Mouse (Mus musculus) stomach, embryonic 16.5 days (tissue): Measurements from ENCODE around the gene Magi2. TPM values are rescaled to one million over a fixed set of nuclear protein-coding genes. Genes with fewer than 3 reads are reported as not detected.

Source experiments
- ATAC-seq: fragments of 200-750 bp; cut with Nextera tagmentation; 2 replicates; pipeline ENCODE4 v1.8.0; 2017; ENCODE audit warnings: moderate number of reproducible peaks, moderate TSS enrichment; ENCODE audit not compliant: insufficient read depth, low FRiP score
- H3K27ac ChIP-seq: fragments of 300-500 bp; sonication (generic); 2 replicates; pipeline ENCODE4 v1.5.1; 2014; ENCODE audit warnings: low read length
- H3K27me3 ChIP-seq: fragments of 300-500 bp; sonication (generic); 2 replicates; pipeline ENCODE4 v1.6.1; 2014; ENCODE audit warnings: low read length, control low read depth, mixed read lengths; ENCODE audit not compliant: control insufficient read depth, insufficient read depth
- H3K36me3 ChIP-seq: fragments of 300-500 bp; sonication (generic); 2 replicates; pipeline ENCODE4 v1.6.1; 2014; ENCODE audit warnings: low read length; ENCODE audit not compliant: control insufficient read depth, insufficient read depth
- H3K4me1 ChIP-seq: fragments of 300-500 bp; sonication (generic); 2 replicates; pipeline ENCODE4 v1.6.1; 2014; ENCODE audit warnings: low read length, control low read depth, mixed read lengths; ENCODE audit not compliant: control insufficient read depth, insufficient read depth
- H3K4me2 ChIP-seq: fragments of 300-500 bp; sonication (generic); 2 replicates; pipeline ENCODE4 v1.6.1; 2014; ENCODE audit warnings: low read depth, low read length, mixed read lengths
- H3K4me3 ChIP-seq: fragments of 300-500 bp; sonication (generic); replicated peaks from 2 replicates; pipeline ENCODE4 v1.5.1; 2014; ENCODE audit warnings: mild to moderate bottlenecking, low read length
- H3K9ac ChIP-seq: fragments of 300-500 bp; sonication (generic); 2 replicates; pipeline ENCODE4 v1.6.1; 2014; ENCODE audit warnings: low read length
- H3K9me3 ChIP-seq: fragments of 300-500 bp; sonication (generic); replicated peaks from 2 replicates; pipeline ENCODE4 v1.6.1; 2016; ENCODE audit warnings: low read length, control low read depth; ENCODE audit not compliant: control insufficient read depth
- WGBS: fragments of 180-500 bp; shearing (Covaris S2); extraction: QIAGEN DNeasy Blood & Tissue Kit; methylation state at CpG from one replicate; pipeline ENCODE4 v1.1.7; 2014; 5-methylcytosine and 5-hydroxymethylcytosine counted together
- polyA plus RNA-seq: library from polyadenylated mRNA; unstranded; fragments of >200 nt; fragmentation: Nextera tagmentation; extraction: Ambion mirVana; gene quantifications from 2 replicates; pipeline ENCODE4 v1.2.1, GENCODE M21; 2015

Magi2 gene
- polyA plus RNA-seq, 1 experiment from 2014 or later = 7.2 TPM

DNA sequence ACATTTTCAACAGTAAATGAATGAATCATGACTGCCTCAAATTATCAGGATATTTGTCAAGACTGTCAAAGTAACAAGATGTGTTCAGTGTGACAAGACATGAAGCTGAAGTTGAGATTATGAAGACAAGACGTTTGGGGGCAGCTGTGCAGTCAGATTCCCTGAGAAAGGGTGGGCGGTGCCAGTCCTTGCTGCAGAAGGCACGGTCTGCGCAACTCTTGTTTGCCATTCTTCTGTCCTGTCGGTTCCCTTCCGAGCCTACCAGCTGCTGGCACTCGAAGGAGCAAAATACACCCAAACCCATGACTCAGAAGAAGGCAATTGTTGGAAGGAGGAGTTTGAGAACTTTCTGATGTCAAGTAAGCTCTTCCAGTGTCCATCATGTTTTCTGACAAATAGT is 852.1 kb downstream of the Magi2 start:
- no peaks in the 10 kb centered on the region for H3K27me3 ChIP-seq
- no peaks in the 10 kb centered on the region for H3K4me1 ChIP-seq
- no peaks in the 10 kb centered on the region for H3K36me3 ChIP-seq
- H3K27ac ChIP-seq = no peak overlapping the region
- 71% methylated on average over 7 of the region's 7 CpGs for WGBS
- no peak overlapping the region for H3K9ac ChIP-seq
- no peak overlapping the region for H3K4me3 ChIP-seq
- no peak overlapping the region for H3K4me2 ChIP-seq
- H3K9me3 ChIP-seq = no peaks in the 10 kb centered on the region
- no peak for ATAC-seq

DNA sequence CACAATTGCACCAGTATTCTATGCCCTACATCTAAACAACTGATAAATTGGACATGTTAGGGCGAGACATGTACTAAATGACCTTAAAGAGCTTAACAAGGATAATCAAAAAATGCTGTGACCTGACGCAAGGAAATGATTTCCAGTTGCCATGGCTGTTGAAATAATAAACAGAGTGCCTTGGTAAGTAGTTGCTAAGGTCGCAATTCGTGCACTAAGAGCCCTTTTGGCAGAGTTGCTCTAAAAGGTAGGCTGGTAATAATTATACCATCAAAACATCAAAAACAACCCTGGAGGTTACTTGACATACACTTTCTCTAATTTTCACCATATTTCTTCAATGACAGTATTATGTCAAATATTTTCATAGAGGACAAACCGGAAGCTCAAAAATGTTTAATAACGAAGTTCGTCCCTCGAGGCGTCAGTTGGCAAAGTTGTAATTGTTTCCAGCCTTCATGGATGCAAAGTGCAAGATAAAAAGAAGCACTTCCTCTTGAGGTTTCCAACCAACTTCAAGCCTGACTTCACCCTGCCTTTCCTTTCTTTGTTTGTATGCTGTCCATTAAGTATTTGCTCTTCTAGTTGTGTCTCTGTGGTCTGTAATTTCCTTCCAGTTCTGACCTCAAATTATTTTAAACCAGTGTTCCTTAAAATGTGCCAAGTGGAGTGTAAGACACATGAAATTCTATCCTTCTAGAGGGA is 853.9 kb downstream of the Magi2 start:
- Histone ChIP-seq H3K9ac (no peak overlapping the region), H3K27me3 (no peaks in the 10 kb centered on the region), H3K27ac (no peak overlapping the region), H3K36me3 (no peaks in the 10 kb centered on the region), H3K9me3 (no peaks in the 10 kb centered on the region), H3K4me1 (no peaks in the 10 kb centered on the region), H3K4me3 (no peak overlapping the region), H3K4me2 (no peak overlapping the region)
- ATAC-seq = no peak
- WGBS = 73% methylated on average over 9 of the region's 9 CpGs

DNA sequence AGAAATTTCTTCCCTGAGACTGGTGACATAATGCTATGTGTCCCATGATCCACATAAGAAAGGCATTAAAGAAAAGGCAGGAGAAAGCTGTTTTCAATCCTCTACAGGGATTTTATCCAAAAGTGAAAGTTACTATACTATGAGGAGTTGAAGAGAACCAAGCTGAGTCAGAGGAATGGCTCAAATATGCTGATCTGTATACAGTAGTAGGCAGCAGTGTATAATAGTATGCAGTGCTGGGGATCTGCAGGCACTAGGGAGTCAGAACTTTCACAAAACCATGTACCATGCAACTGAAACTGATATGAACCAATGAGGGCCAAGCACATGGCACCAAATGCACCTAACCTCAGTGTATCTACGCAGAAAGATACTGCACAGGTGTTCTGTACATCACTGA is 855.5 kb downstream of the Magi2 start:
- H3K36me3 ChIP-seq = no peaks in the 10 kb centered on the region
- no peak overlapping the region for H3K9ac ChIP-seq
- H3K4me2 ChIP-seq = no peak overlapping the region
- H3K4me1 ChIP-seq = no peaks in the 10 kb centered on the region
- no peaks in the 10 kb centered on the region for H3K9me3 ChIP-seq
- WGBS = 77% methylated on average over 1 of the region's 1 CpGs
- no peak overlapping the region for H3K27ac ChIP-seq
- no peaks in the 10 kb centered on the region for H3K27me3 ChIP-seq
- no peak for ATAC-seq
- no peak overlapping the region for H3K4me3 ChIP-seq

DNA sequence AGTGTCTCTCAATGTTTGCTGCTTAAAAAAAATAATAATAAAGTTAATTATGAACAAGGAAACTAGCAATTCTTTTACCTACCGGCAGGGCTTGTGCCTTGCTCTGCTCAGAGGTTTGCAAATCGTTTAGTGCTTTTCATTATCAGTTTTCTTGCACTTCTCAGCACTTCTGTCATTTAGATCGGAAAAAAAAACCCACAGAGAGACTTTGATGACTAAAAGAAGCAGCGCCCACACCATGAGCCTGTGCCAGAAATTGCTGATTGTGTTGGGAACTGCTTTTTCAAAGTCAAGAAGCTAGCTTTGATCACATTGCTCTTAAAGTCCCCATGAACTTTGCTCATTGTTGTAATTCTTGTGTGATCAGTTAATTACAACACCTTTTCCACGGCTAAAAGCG is 860.2 kb downstream of the Magi2 start:
- H3K9me3 ChIP-seq = no peaks in the 10 kb centered on the region
- H3K9ac ChIP-seq = no peak overlapping the region
- no peak overlapping the region for H3K4me3 ChIP-seq
- ATAC-seq = no peak
- no peaks in the 10 kb centered on the region for H3K27me3 ChIP-seq
- no peak overlapping the region for H3K4me2 ChIP-seq
- no peaks in the 10 kb centered on the region for H3K36me3 ChIP-seq
- no peaks in the 10 kb centered on the region for H3K4me1 ChIP-seq
- no peak overlapping the region for H3K27ac ChIP-seq
- 70% methylated on average over 6 of the region's 6 CpGs for WGBS

DNA sequence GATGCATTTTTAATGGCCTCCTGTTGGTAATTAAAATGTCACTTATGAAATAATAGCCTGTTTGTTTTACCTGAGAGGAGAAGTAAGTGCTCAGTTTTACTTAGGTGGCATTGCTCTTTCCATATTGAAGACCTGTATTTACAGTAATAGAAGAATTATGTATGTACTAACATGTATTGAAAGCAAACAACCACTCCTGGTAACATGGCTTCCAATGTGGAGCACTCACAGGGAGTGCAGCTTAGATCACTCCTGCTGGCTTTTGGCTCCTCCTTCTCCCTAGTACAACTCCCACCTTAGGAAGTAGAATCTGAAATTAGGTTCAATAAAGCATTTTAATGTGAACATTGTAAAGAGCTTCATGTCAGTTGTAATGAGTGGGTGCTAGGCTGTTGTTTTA is 877.0 kb downstream of the Magi2 start:
- no peak for ATAC-seq
- no peaks in the 10 kb centered on the region for H3K9me3 ChIP-seq
- H3K27ac ChIP-seq = no peak overlapping the region
- no peak overlapping the region for H3K4me2 ChIP-seq
- no peaks in the 10 kb centered on the region for H3K36me3 ChIP-seq
- no peaks in the 10 kb centered on the region for H3K27me3 ChIP-seq
- no peak overlapping the region for H3K4me3 ChIP-seq
- no peak overlapping the region for H3K9ac ChIP-seq
- no peaks in the 10 kb centered on the region for H3K4me1 ChIP-seq

DNA sequence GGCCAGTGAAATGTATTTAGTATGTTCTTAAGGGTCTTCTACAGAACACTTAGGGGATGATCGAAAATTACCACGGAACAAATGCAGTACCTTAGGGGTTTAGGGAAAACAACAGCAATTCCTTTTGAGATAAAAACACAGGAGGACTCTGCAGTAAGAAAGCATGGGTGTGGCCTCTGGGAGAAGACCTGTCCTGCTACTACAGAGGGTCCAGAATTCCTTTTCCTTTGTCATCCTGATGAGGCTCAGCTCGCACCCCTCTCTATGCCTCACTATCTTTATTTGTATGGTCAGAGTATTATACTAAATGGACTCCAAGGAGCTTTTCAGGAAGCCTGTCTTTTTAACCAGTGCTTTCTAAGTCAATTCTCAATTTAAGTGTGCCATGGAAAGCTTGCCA is 877.7 kb downstream of the Magi2 start:
- Histone ChIP-seq H3K4me2 (no peak overlapping the region), H3K9ac (no peak overlapping the region), H3K4me1 (no peaks in the 10 kb centered on the region), H3K9me3 (no peaks in the 10 kb centered on the region), H3K4me3 (no peak overlapping the region), H3K27me3 (no peaks in the 10 kb centered on the region), H3K36me3 (no peaks in the 10 kb centered on the region), H3K27ac (no peak overlapping the region)
- WGBS = 56% methylated on average over 3 of the region's 3 CpGs
- no peak for ATAC-seq

DNA sequence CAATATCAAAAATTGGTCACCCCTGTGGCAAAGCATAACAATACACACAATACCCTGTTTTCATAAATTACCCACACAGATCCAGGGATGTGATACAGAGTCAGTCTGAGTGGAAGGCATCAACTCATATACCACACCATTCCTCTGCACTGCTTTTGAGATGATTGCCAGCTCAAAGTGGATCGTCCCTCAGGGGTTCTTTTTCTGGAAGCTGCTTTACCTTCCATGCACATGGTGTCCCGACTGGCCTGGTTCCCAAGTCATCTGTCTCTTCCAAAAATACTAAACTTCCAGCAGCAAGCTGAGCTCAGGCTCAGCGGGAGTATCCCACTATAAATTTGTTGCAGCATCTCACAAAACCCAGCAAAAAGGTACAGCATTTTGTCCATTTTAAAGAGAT is 882.7 kb downstream of the Magi2 start:
- WGBS = 74% methylated on average over 3 of the region's 3 CpGs
- ATAC-seq = no peak

DNA sequence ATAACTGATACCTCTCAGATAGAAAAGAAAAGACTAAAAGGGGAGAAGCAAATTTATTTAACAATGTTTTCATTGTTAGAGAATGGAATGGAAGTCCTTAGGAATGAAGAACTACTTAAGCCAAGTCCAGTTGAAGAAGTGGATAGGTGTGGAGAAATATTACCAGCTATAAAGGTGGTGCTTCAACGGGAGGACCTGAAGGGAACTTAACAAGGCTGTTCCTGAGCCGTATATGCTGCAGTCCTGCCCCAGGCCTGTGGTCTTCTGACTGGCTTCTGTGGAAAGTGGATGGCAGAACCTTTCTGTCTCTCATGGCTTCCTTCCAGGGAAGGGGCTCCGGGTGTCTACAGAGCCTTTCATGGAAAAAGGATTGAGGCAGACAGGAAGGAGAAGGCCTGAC is 890.3 kb downstream of the Magi2 start:
- no peak for ATAC-seq
- no peaks in the 10 kb centered on the region for H3K36me3 ChIP-seq
- H3K27me3 ChIP-seq = no peaks in the 10 kb centered on the region
- no peak overlapping the region for H3K4me2 ChIP-seq
- H3K4me1 ChIP-seq = no peaks in the 10 kb centered on the region
- H3K9ac ChIP-seq = no peak overlapping the region
- no peak overlapping the region for H3K27ac ChIP-seq
- 78% methylated on average over 3 of the region's 3 CpGs for WGBS
- H3K4me3 ChIP-seq = no peak overlapping the region
- H3K9me3 ChIP-seq = no peaks in the 10 kb centered on the region

More for the DNA sequence above, 882.7 kb downstream of the Magi2 start:
- H3K4me2 ChIP-seq = no peak overlapping the region
- no peak overlapping the region for H3K27ac ChIP-seq
- H3K4me3 ChIP-seq = no peak overlapping the region
- no peaks in the 10 kb centered on the region for H3K9me3 ChIP-seq
- no peak overlapping the region for H3K9ac ChIP-seq
- H3K27me3 ChIP-seq = no peaks in the 10 kb centered on the region
- no peaks in the 10 kb centered on the region for H3K36me3 ChIP-seq
- H3K4me1 ChIP-seq = no peaks in the 10 kb centered on the region

DNA sequence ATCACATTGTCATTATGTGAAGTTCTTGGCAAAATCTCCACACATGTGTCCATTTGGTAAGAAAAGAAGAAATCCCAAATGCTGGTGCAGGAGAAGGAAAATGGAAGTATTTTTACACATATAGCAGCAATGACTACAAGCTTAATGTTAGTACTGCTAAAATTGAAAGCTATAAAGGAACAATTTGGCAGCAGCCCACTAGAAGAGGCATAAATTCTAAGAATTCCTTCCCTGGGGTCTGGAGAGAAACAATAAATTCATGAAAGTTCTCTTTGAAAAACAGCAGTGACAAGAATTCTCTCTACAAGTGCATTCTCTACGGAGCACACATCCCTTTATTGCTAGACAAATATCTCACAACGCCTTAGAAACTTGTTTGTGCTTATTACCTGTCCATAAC is 913.4 kb downstream of the Magi2 start:
- Histone ChIP-seq H3K27me3 (no peaks in the 10 kb centered on the region), H3K4me3 (no peak overlapping the region), H3K9ac (no peak overlapping the region), H3K4me2 (no peak overlapping the region), H3K4me1 (no peaks in the 10 kb centered on the region), H3K9me3 (no peaks in the 10 kb centered on the region), H3K36me3 (no peaks in the 10 kb centered on the region), H3K27ac (no peak overlapping the region)
- 48% methylated on average over 2 of the region's 2 CpGs for WGBS
- no peak for ATAC-seq
